ENCODE assay signal across 11 mouse cellular contexts in genomic region chr1:76535522-76535956, GRCm38 (mm10).
DNase-seq lines count a peak whose midpoint lies in the region; ATAC-seq lines count a peak whose summit lies in the region.
"Had no signal": no experiment of that assay in that cellular context is flagged by ENCODE, and none has a peak within 500 bp of the region (broad histone marks: within the 10 kb centered on the region; RNA-seq: fewer than 3 reads in every experiment).

No protein-coding gene starts in this region.

- no peak overlapping the region for H3K4me3 ChIP-seq in forebrain, embryonic 10.5 days
- H3K4me3 ChIP-seq in forebrain, embryonic 15.5 days: no peak overlapping the region
- no peak overlapping the region for H3K4me3 ChIP-seq in hindbrain, embryonic 11.5 days (ENCODE audit: low read depth, low read length)
- H3K4me3 ChIP-seq in neural tube, embryonic 14.5 days (ENCODE audit: low read depth, low read length): no peak overlapping the region
- H3K4me3 ChIP-seq in midbrain, embryonic 13.5 days (replicated peaks): no peak overlapping the region
- H3K4me3 ChIP-seq: heart, embryonic 13.5 days; liver, embryonic 13.5 days had no signal

- H3K36me3 ChIP-seq in forebrain, embryonic 10.5 days (replicated peaks): no peaks in the 10 kb centered on the region
- no peaks in the 10 kb centered on the region for H3K36me3 ChIP-seq in forebrain, embryonic 15.5 days
- H3K36me3 ChIP-seq in hindbrain, embryonic 11.5 days (ENCODE audit: control insufficient read depth, insufficient read depth, low read length): no peaks in the 10 kb centered on the region
- no peaks in the 10 kb centered on the region for H3K36me3 ChIP-seq in neural tube, embryonic 14.5 days (ENCODE audit: control insufficient read depth, insufficient read depth, low read length)
- no peaks in the 10 kb centered on the region for H3K36me3 ChIP-seq in midbrain, embryonic 13.5 days
- H3K36me3 ChIP-seq: heart, embryonic 13.5 days; liver, embryonic 13.5 days had no signal

- no peak; the same call in 1 of the 2 replicates for ATAC-seq in forebrain, embryonic 15.5 days (replicated peaks)
- no peak for ATAC-seq in hindbrain, embryonic 11.5 days (ENCODE audit: low FRiP score)
- peak; percentile 73 for ATAC-seq in neural tube, embryonic 14.5 days (ENCODE audit: low read depth)
- no peak for ATAC-seq in midbrain, embryonic 13.5 days

- peak; percentile 36 for DNase-seq in forebrain, embryonic 10.5 days (ENCODE audit: extremely low spot score, low spot score)
- peak; percentile 54 for DNase-seq in retina, postnatal 1 day
- DNase-seq in retina, embryonic 14.5 days (ENCODE audit: low spot score): no peak
- DNase-seq in hindbrain, embryonic 11.5 days (ENCODE audit: low spot score): peak; percentile 28
- DNase-seq in thymus, postnatal 25 days: no peak
- DNase-seq: liver, embryonic 13.5 days had no signal

- H3K4me1 ChIP-seq in forebrain, embryonic 10.5 days: peaks cover 18% of the 10 kb centered on the region
- 0 out of 2 replicates have a peak, but pooled peaks cover 5% of the 10 kb centered on the region for H3K4me1 ChIP-seq in forebrain, embryonic 15.5 days
- H3K4me1 ChIP-seq in hindbrain, embryonic 11.5 days (replicated peaks; ENCODE audit: control insufficient read depth, insufficient read depth, low read length): no peaks in the 10 kb centered on the region
- H3K4me1 ChIP-seq in neural tube, embryonic 14.5 days (ENCODE audit: control insufficient read depth, insufficient read depth, low read length): no peaks in the 10 kb centered on the region
- no peaks in the 10 kb centered on the region; the same call in 1 of the 2 replicates for H3K4me1 ChIP-seq in midbrain, embryonic 13.5 days (replicated peaks)
- H3K4me1 ChIP-seq: liver, embryonic 13.5 days had no signal

- no peak overlapping the region for H3K27ac ChIP-seq in forebrain, embryonic 10.5 days
- no peak overlapping the region for H3K27ac ChIP-seq in forebrain, embryonic 15.5 days (replicated peaks)
- H3K27ac ChIP-seq in hindbrain, embryonic 11.5 days (ENCODE audit: low read depth, low read length): no peak overlapping the region
- no peak overlapping the region for H3K27ac ChIP-seq in neural tube, embryonic 14.5 days (ENCODE audit: low read depth, low read length)
- no peak overlapping the region for H3K27ac ChIP-seq in midbrain, embryonic 13.5 days
- H3K27ac ChIP-seq: heart, embryonic 13.5 days; liver, embryonic 13.5 days had no signal

- no peak overlapping the region for H3K9ac ChIP-seq in forebrain, embryonic 15.5 days (replicated peaks)
- no peak overlapping the region for H3K9ac ChIP-seq in hindbrain, embryonic 11.5 days (ENCODE audit: low read depth, low read length)
- H3K9ac ChIP-seq in neural tube, embryonic 14.5 days (replicated peaks; ENCODE audit: low read depth, low read length): no peak overlapping the region
- no peak overlapping the region for H3K9ac ChIP-seq in midbrain, embryonic 13.5 days (replicated peaks)
- H3K9ac ChIP-seq: heart, embryonic 13.5 days; liver, embryonic 13.5 days had no signal

- H3K4me2 ChIP-seq in forebrain, embryonic 15.5 days (replicated peaks): no peak overlapping the region
- no peak overlapping the region for H3K4me2 ChIP-seq in hindbrain, embryonic 11.5 days (replicated peaks; ENCODE audit: low read depth, low read length)
- no peak overlapping the region for H3K4me2 ChIP-seq in neural tube, embryonic 14.5 days (ENCODE audit: low read depth, low read length)
- H3K4me2 ChIP-seq in midbrain, embryonic 13.5 days (replicated peaks): no peak overlapping the region
- H3K4me2 ChIP-seq: heart, embryonic 13.5 days; liver, embryonic 13.5 days; midbrain, embryonic 11.5 days had no signal

- no peaks in the 10 kb centered on the region for H3K27me3 ChIP-seq in forebrain, embryonic 10.5 days (ENCODE audit: poor library complexity, severe bottlenecking)
- no peaks in the 10 kb centered on the region for H3K27me3 ChIP-seq in forebrain, embryonic 15.5 days
- no peaks in the 10 kb centered on the region for H3K27me3 ChIP-seq in hindbrain, embryonic 11.5 days (ENCODE audit: control insufficient read depth, insufficient read depth, low read length)
- no peaks in the 10 kb centered on the region for H3K27me3 ChIP-seq in neural tube, embryonic 14.5 days (ENCODE audit: control insufficient read depth, insufficient read depth, low read length)
- no peaks in the 10 kb centered on the region for H3K27me3 ChIP-seq in midbrain, embryonic 13.5 days
- H3K27me3 ChIP-seq: heart, embryonic 13.5 days; liver, embryonic 13.5 days had no signal

- H3K9me3 ChIP-seq in forebrain, embryonic 10.5 days: no peaks in the 10 kb centered on the region
- H3K9me3 ChIP-seq in forebrain, embryonic 15.5 days: no peaks in the 10 kb centered on the region
- no peaks in the 10 kb centered on the region for H3K9me3 ChIP-seq in hindbrain, embryonic 11.5 days (ENCODE audit: control insufficient read depth, low read length)
- H3K9me3 ChIP-seq in neural tube, embryonic 14.5 days (ENCODE audit: control insufficient read depth, low read length): no peaks in the 10 kb centered on the region
- H3K9me3 ChIP-seq in midbrain, embryonic 13.5 days: no peaks in the 10 kb centered on the region
- H3K9me3 ChIP-seq: heart, embryonic 13.5 days had no signal

- 51% methylated on average over 4 of the region's 4 CpGs for WGBS in forebrain, embryonic 10.5 days
- WGBS in forebrain, embryonic 15.5 days: 20% methylated on average over 4 of the region's 4 CpGs
- WGBS in hindbrain, embryonic 11.5 days: 50% methylated on average over 4 of the region's 4 CpGs
- WGBS in neural tube, embryonic 14.5 days: 34% methylated on average over 4 of the region's 4 CpGs
- 58% methylated on average over 4 of the region's 4 CpGs for WGBS in midbrain, embryonic 13.5 days

Comparison
In these comparisons a context has a peak if more than half of its experiments do, and no peak if none do; other contexts are left out.
1. DNase-seq: peak in forebrain, embryonic 10.5 days (single experiment), retina, postnatal 1 day (single experiment) and hindbrain, embryonic 11.5 days (single experiment); none in retina, embryonic 14.5 days (single experiment) and thymus, postnatal 25 days (single experiment).